Mouse (Mus musculus): Measurements from ENCODE around the gene Dusp8. TPM values are rescaled to one million over a fixed set of nuclear protein-coding genes. Genes with fewer than 3 reads are reported as not detected.

Gene Dusp8
- polyA plus RNA-seq, 1 experiment from 2014 or later: 11.4 TPM

- Histone ChIP-seq H3K36me3 (no peaks in the 10 kb centered on the region), H3K9me3 (no peaks in the 10 kb centered on the region), H3K4me3 (peak overlapping the region; percentile 34), H3K27ac (replicated peaks) (no peak overlapping the region), H3K4me1 (peaks cover 12% of the 10 kb centered on the region), H3K9ac (0 out of 2 replicates have a peak overlapping the region, but pooled peaks have one; percentile 19), H3K27me3 (replicated peaks) (peaks cover 52% of the 10 kb centered on the region), H3K4me2 (peak overlapping the region; percentile 64)
- 15% methylated on average over 13 of the region's 13 CpGs for WGBS
- 0 out of 2 replicates have a peak, but pooled peaks have one; percentile 14 for ATAC-seq (ENCODE audit: extremely low read depth, insufficient number of reproducible peaks, low FRiP score, low TSS enrichment)
Observed at GRCm38 (mm10) chr7:142070458-142071211, 25.0 kb downstream of the Dusp8 start.

GRCm38 (mm10) chr7:142068429-142068828 is 27.2 kb downstream of the Dusp8 start:
- H3K9ac ChIP-seq: no peak overlapping the region
- peaks cover 51% of the 10 kb centered on the region for H3K27me3 ChIP-seq (replicated peaks)
- H3K27ac ChIP-seq (replicated peaks): no peak overlapping the region
- H3K4me2 ChIP-seq: no peak overlapping the region
- no peak overlapping the region for H3K4me3 ChIP-seq
- no peak for ATAC-seq (ENCODE audit: extremely low read depth, insufficient number of reproducible peaks, low FRiP score, low TSS enrichment)
- no peaks in the 10 kb centered on the region for H3K36me3 ChIP-seq
- WGBS: 54% methylated on average over 4 of the region's 4 CpGs
- no peaks in the 10 kb centered on the region for H3K9me3 ChIP-seq
- H3K4me1 ChIP-seq: peaks cover 5% of the 10 kb centered on the region; the same call in 1 of the 2 replicates

- H3K4me1 ChIP-seq: peaks cover 38% of the 10 kb centered on the region
- H3K4me3 ChIP-seq: peak within 1 kb of the TSS; percentile 93
- H3K9ac ChIP-seq: peak within 1 kb of the TSS; percentile 97
- peak; percentile 90 for ATAC-seq (ENCODE audit: extremely low read depth, insufficient number of reproducible peaks, low FRiP score, low TSS enrichment)
- WGBS: under 1% methylated on average over 49 of the region's 49 CpGs
- H3K27me3 ChIP-seq (replicated peaks): peaks cover 17% of the 10 kb centered on the region
- H3K4me2 ChIP-seq: peak within 1 kb of the TSS; percentile 85
- peaks cover 11% of the 10 kb centered on the region; the same call in 1 of the 2 replicates for H3K36me3 ChIP-seq
- peak within 1 kb of the TSS; percentile 80 for H3K27ac ChIP-seq (replicated peaks)
- H3K9me3 ChIP-seq: no peaks in the 10 kb centered on the region
Observed at GRCm38 (mm10) chr7:142060931-142061565, 34.6 kb downstream of the Dusp8 start, which contains the start of gene Mob2. Mob2 (minus strand) TSS chr7:142061065.

- Histone ChIP-seq H3K27me3 (replicated peaks) (peaks cover 12% of the 10 kb centered on the region), H3K36me3 (peaks cover 14% of the 10 kb centered on the region), H3K4me3 (peak overlapping the region; percentile 93), H3K4me2 (peak overlapping the region; percentile 85), H3K9ac (peak overlapping the region; percentile 97), H3K9me3 (no peaks in the 10 kb centered on the region), H3K4me1 (peaks cover 41% of the 10 kb centered on the region), H3K27ac (replicated peaks) (peak overlapping the region; percentile 80)
- no peak for ATAC-seq (ENCODE audit: extremely low read depth, insufficient number of reproducible peaks, low FRiP score, low TSS enrichment)
- WGBS: under 1% methylated on average over 65 of the region's 66 CpGs
Observed at GRCm38 (mm10) chr7:142060185-142060930, 35.3 kb downstream of the Dusp8 start.

- no peak overlapping the region for H3K4me3 ChIP-seq
- WGBS: 30% methylated on average over 2 of the region's 2 CpGs
- H3K9me3 ChIP-seq: no peaks in the 10 kb centered on the region
- no peak overlapping the region for H3K27ac ChIP-seq (replicated peaks)
- H3K9ac ChIP-seq: no peak overlapping the region; the same call in 1 of the 2 replicates
- peaks cover 22% of the 10 kb centered on the region for H3K36me3 ChIP-seq
- H3K4me1 ChIP-seq: peaks cover 42% of the 10 kb centered on the region
- peak overlapping the region; percentile 85 for H3K4me2 ChIP-seq
- H3K27me3 ChIP-seq (replicated peaks): no peaks in the 10 kb centered on the region
- ATAC-seq (ENCODE audit: extremely low read depth, insufficient number of reproducible peaks, low FRiP score, low TSS enrichment): no peak
Observed at GRCm38 (mm10) chr7:142059024-142059423, 36.6 kb downstream of the Dusp8 start.

GRCm38 (mm10) chr7:142057121-142057520 is 38.5 kb downstream of the Dusp8 start:
- H3K4me1 ChIP-seq: peaks cover 42% of the 10 kb centered on the region
- H3K27me3 ChIP-seq (replicated peaks): no peaks in the 10 kb centered on the region
- H3K9ac ChIP-seq: no peak overlapping the region
- WGBS: 93% methylated on average over 1 of the region's 1 CpGs
- ATAC-seq (ENCODE audit: extremely low read depth, insufficient number of reproducible peaks, low FRiP score, low TSS enrichment): no peak
- H3K4me3 ChIP-seq: no peak overlapping the region
- no peak overlapping the region for H3K27ac ChIP-seq (replicated peaks)
- peaks cover 29% of the 10 kb centered on the region for H3K36me3 ChIP-seq
- H3K4me2 ChIP-seq: no peak overlapping the region
- H3K9me3 ChIP-seq: no peaks in the 10 kb centered on the region

GRCm38 (mm10) chr7:142056601-142057061 is 39.0 kb downstream of the Dusp8 start:
- Histone ChIP-seq H3K4me2 (no peak overlapping the region), H3K9ac (no peak overlapping the region), H3K36me3 (peaks cover 29% of the 10 kb centered on the region), H3K27ac (replicated peaks) (no peak overlapping the region), H3K4me3 (no peak overlapping the region), H3K4me1 (peaks cover 41% of the 10 kb centered on the region), H3K27me3 (replicated peaks) (no peaks in the 10 kb centered on the region), H3K9me3 (no peaks in the 10 kb centered on the region)
- WGBS: 78% methylated on average over 1 of the region's 1 CpGs
- no peak for ATAC-seq (ENCODE audit: extremely low read depth, insufficient number of reproducible peaks, low FRiP score, low TSS enrichment)

- no peak overlapping the region for H3K4me2 ChIP-seq
- ATAC-seq (ENCODE audit: extremely low read depth, insufficient number of reproducible peaks, low FRiP score, low TSS enrichment): no peak
- WGBS: 81% methylated on average over 3 of the region's 3 CpGs
- H3K4me3 ChIP-seq: no peak overlapping the region
- H3K9ac ChIP-seq: no peak overlapping the region
- peaks cover 44% of the 10 kb centered on the region for H3K4me1 ChIP-seq
- no peaks in the 10 kb centered on the region for H3K27me3 ChIP-seq (replicated peaks)
- no peak overlapping the region for H3K27ac ChIP-seq (replicated peaks)
- peaks cover 29% of the 10 kb centered on the region for H3K36me3 ChIP-seq
- H3K9me3 ChIP-seq: no peaks in the 10 kb centered on the region
Observed at GRCm38 (mm10) chr7:142055431-142055830, 40.2 kb downstream of the Dusp8 start.

GRCm38 (mm10) chr7:142050536-142050935 is 45.1 kb downstream of the Dusp8 start:
- H3K4me2 ChIP-seq: no peak overlapping the region
- H3K4me1 ChIP-seq: peaks cover 19% of the 10 kb centered on the region
- no peak overlapping the region for H3K27ac ChIP-seq (replicated peaks)
- H3K36me3 ChIP-seq: peaks cover 33% of the 10 kb centered on the region; the same call in 1 of the 2 replicates
- no peaks in the 10 kb centered on the region for H3K9me3 ChIP-seq
- no peak overlapping the region for H3K9ac ChIP-seq
- no peak overlapping the region for H3K4me3 ChIP-seq
- no peak for ATAC-seq (ENCODE audit: extremely low read depth, insufficient number of reproducible peaks, low FRiP score, low TSS enrichment)
- H3K27me3 ChIP-seq (replicated peaks): no peaks in the 10 kb centered on the region

- WGBS: 76% methylated on average over 1 of the region's 1 CpGs
- H3K4me2 ChIP-seq: no peak overlapping the region
- H3K4me1 ChIP-seq: peaks cover 44% of the 10 kb centered on the region
- no peak overlapping the region for H3K27ac ChIP-seq (replicated peaks)
- H3K4me3 ChIP-seq: no peak overlapping the region
- H3K9me3 ChIP-seq: no peaks in the 10 kb centered on the region
- no peak overlapping the region for H3K9ac ChIP-seq
- no peaks in the 10 kb centered on the region for H3K27me3 ChIP-seq (replicated peaks)
- H3K36me3 ChIP-seq: peaks cover 16% of the 10 kb centered on the region; the same call in 1 of the 2 replicates
- no peak for ATAC-seq (ENCODE audit: extremely low read depth, insufficient number of reproducible peaks, low FRiP score, low TSS enrichment)
Observed at GRCm38 (mm10) chr7:142045932-142046331, 49.7 kb downstream of the Dusp8 start.

GRCm38 (mm10) chr7:142045344-142045743 is 50.3 kb downstream of the Dusp8 start:
- H3K4me1 ChIP-seq: peaks cover 43% of the 10 kb centered on the region
- H3K36me3 ChIP-seq: peaks cover 16% of the 10 kb centered on the region; the same call in 1 of the 2 replicates
- no peaks in the 10 kb centered on the region for H3K9me3 ChIP-seq
- no peak for ATAC-seq (ENCODE audit: extremely low read depth, insufficient number of reproducible peaks, low FRiP score, low TSS enrichment)
- no peak overlapping the region for H3K9ac ChIP-seq
- 71% methylated on average over 2 of the region's 2 CpGs for WGBS
- no peak overlapping the region for H3K4me3 ChIP-seq
- no peak overlapping the region for H3K4me2 ChIP-seq
- no peak overlapping the region for H3K27ac ChIP-seq (replicated peaks)
- H3K27me3 ChIP-seq (replicated peaks): no peaks in the 10 kb centered on the region

Data from heart, embryonic 13.5 days (tissue).